ENCODE assay signal across 9 mouse cellular contexts in genomic region chr14:27337156-27337555, GRCm38 (mm10).
A peak's percentile ranks its signal among the peaks of the same experiment; 100 is the strongest.
DNase-seq lines count a peak whose midpoint lies in the region; ATAC-seq lines count a peak whose summit lies in the region.
"Had no signal": no experiment of that assay in that cellular context is flagged by ENCODE, and none has a peak within 500 bp of the region (broad histone marks: within the 10 kb centered on the region; RNA-seq: fewer than 3 reads in every experiment).

No protein-coding gene starts in this region.

- no peaks in the 10 kb centered on the region for H3K36me3 ChIP-seq in heart, embryonic 16.5 days (ENCODE audit: control insufficient read depth, insufficient read depth)
- no peaks in the 10 kb centered on the region for H3K36me3 ChIP-seq in limb, embryonic 11.5 days (ENCODE audit: control insufficient read depth, insufficient read depth, low read length)

- no peak for DNase-seq in heart, postnatal 25 days (ENCODE audit: low spot score)
- DNase-seq in thymus, postnatal 14 days = peak; percentile 34
- DNase-seq in thymus, postnatal 4 days = no peak
- no peak for DNase-seq in limb, embryonic 11.5 days (ENCODE audit: low spot score)
- no peak for DNase-seq in adrenal gland, adult (ENCODE audit: inconsistent age in 2 of 2, low spot score in 1 of 2)
- no peak for DNase-seq in gastrocnemius, postnatal 14 days
- no peak for DNase-seq in right cerebral cortex, postnatal 10 days (ENCODE audit: low spot score in 2 of 2)
- DNase-seq: kidney, postnatal 10 days had no signal

- intact Hi-C loops in heart, postnatal 25 days (cut with DNase I) = loop anchor here (2.0 kb wide), 1 partner anchor 76 kb away; no protein-coding TSS in a partner anchor
- intact Hi-C loops in gastrocnemius, postnatal 14 days (cut with DNase I; ENCODE audit: low total_unique reads) = loop anchor here (10.0 kb wide), 2 partner anchors 88 to 142 kb away; partner anchors contain the start of gene Fam208a

- no peak overlapping the region for H3K9ac ChIP-seq in heart, embryonic 16.5 days (ENCODE audit: low read length)
- H3K9ac ChIP-seq in limb, embryonic 11.5 days (ENCODE audit: low read length) = no peak overlapping the region

- H3K27me3 ChIP-seq in heart, embryonic 16.5 days (ENCODE audit: control insufficient read depth, insufficient read depth, low read length) = no peaks in the 10 kb centered on the region
- no peaks in the 10 kb centered on the region; the same call in 1 of the 2 replicates for H3K27me3 ChIP-seq in limb, embryonic 11.5 days (ENCODE audit: control insufficient read depth, insufficient read depth, low read length)

- no peak overlapping the region for H3K27ac ChIP-seq in heart, embryonic 16.5 days (ENCODE audit: low read length)
- H3K27ac ChIP-seq in limb, embryonic 11.5 days (replicated peaks; ENCODE audit: low read depth, low read length) = no peak overlapping the region

- H3K4me2 ChIP-seq in heart, embryonic 16.5 days (ENCODE audit: low read depth, low read length) = peak overlapping the region; percentile 95
- H3K4me2 ChIP-seq in limb, embryonic 11.5 days (ENCODE audit: low read depth, severe bottlenecking) = peak overlapping the region; percentile 93; the same call in 1 of the 2 replicates

- ATAC-seq in heart, embryonic 16.5 days (replicated peaks; ENCODE audit: extremely low read depth, insufficient read depth, low FRiP score) = no peak
- ATAC-seq in limb, embryonic 11.5 days (ENCODE audit: insufficient number of reproducible peaks, low FRiP score, low TSS enrichment, low read depth) = no peak

- no peaks in the 10 kb centered on the region for H3K9me3 ChIP-seq in heart, embryonic 16.5 days (replicated peaks; ENCODE audit: control insufficient read depth, low read length)
- H3K9me3 ChIP-seq in limb, embryonic 11.5 days (ENCODE audit: control insufficient read depth, low read length) = no peaks in the 10 kb centered on the region

- peaks cover 21% of the 10 kb centered on the region for H3K4me1 ChIP-seq in heart, embryonic 16.5 days (ENCODE audit: control insufficient read depth, insufficient read depth, low read length)
- peaks cover 8% of the 10 kb centered on the region for H3K4me1 ChIP-seq in limb, embryonic 11.5 days (ENCODE audit: control insufficient read depth, insufficient read depth, low read length)

- H3K4me3 ChIP-seq in heart, embryonic 16.5 days (ENCODE audit: low read length) = peak overlapping the region; percentile 69
- H3K4me3 ChIP-seq in limb, embryonic 11.5 days (ENCODE audit: low read depth, low read length) = peak overlapping the region; percentile 43; the same call in 1 of the 2 replicates

- WGBS in heart, embryonic 16.5 days = 61% methylated on average over 6 of the region's 6 CpGs
- 69% methylated on average over 6 of the region's 6 CpGs for WGBS in limb, embryonic 11.5 days
